16 mouse cellular contexts compared by ENCODE assay signal in the genomic region with DNA sequence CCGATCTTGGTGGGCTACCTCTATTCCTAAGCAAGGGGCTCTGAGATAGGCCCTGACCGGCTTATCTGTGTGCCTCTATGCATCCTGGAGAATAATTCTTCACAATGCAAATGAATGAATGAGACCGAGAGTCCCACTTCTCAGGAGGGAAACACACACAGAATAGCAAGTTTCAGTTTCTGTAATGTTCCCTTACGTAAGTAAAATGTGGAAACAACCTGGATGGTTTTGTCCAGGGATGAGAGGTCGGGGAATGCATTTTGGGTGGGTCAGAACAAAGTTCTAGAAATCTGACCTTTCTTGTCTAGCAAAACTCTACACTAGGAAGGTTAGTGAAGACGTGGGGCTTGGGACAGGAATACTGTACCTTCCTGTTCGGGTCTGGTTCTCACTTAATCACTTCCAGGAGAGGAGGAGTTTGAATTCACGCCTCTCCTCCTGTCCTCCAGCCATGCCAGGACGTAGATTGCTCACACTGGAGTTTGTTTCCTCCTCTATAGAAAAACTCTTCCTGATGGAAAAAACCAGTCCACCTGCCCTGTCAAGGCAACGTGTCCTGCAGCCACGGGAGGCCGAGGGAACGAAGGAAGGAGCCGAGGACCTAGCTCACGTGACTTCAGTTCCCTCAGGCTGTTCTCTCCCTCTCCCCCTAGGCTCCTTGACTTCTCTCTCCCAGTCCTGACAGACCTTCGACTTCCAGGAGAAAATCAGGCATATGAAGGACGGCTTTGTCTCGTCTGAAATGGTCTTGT. TPM values are rescaled to one million over a fixed set of nuclear protein-coding genes. Genes with fewer than 3 reads are reported as not detected.
DNase-seq lines count a peak whose midpoint lies in the region; ATAC-seq and TF ChIP-seq lines count a peak whose summit lies in the region.
"Had no signal": no experiment of that assay in that cellular context is flagged by ENCODE, and none has a peak within 500 bp of the region (broad histone marks: within the 10 kb centered on the region; RNA-seq: fewer than 3 reads in every experiment).

No protein-coding gene starts in this region.

- no peak overlapping the region for H3K4me3 ChIP-seq in heart, embryonic 13.5 days
- no peak overlapping the region for H3K4me3 ChIP-seq in lung, adult 2 months (replicated peaks; ENCODE audit: extremely low read depth, low read depth, low read length)
- no peak overlapping the region for H3K4me3 ChIP-seq in myocyte
- H3K4me3 ChIP-seq in neural tube, embryonic 15.5 days (replicated peaks): no peak overlapping the region
- H3K4me3 ChIP-seq: forebrain, embryonic 12.5 days; layer of hippocampus, adult 2 months; lung, embryonic 15.5 days; midbrain, embryonic 12.5 days had no signal

- H3ac ChIP-seq in myocyte (ENCODE audit: control insufficient read depth, insufficient read length): no peak overlapping the region

- peaks cover 60% of the 10 kb centered on the region for H3K36me3 ChIP-seq in heart, embryonic 13.5 days
- H3K36me3 ChIP-seq in myocyte (ENCODE audit: control insufficient read depth, insufficient read depth): peaks cover 21% of the 10 kb centered on the region
- H3K36me3 ChIP-seq in neural tube, embryonic 15.5 days: peaks cover 36% of the 10 kb centered on the region

- peak; percentile 38; the same call in 1 of the 2 replicates for TF ChIP-seq POLR2A in lung, adult 2 months (IDR thresholded peaks at IDR 0.05; ENCODE audit: borderline replicate concordance, extremely low read depth, low read depth, low read length)
- no peak for TF ChIP-seq POLR2A in myocyte (IDR thresholded peaks at IDR 0.05; ENCODE audit: insufficient read length, low read depth)

- no peak overlapping the region for H3K4me2 ChIP-seq in heart, embryonic 13.5 days
- no peak overlapping the region for H3K4me2 ChIP-seq in myocyte (ENCODE audit: low read depth)
- no peak overlapping the region for H3K4me2 ChIP-seq in neural tube, embryonic 15.5 days
- H3K4me2 ChIP-seq: forebrain, embryonic 12.5 days; hindbrain, embryonic 14.5 days; lung, embryonic 15.5 days; midbrain, embryonic 12.5 days had no signal

- H3K79me2 ChIP-seq in myocyte (ENCODE audit: control insufficient read depth, insufficient read depth): no peaks in the 10 kb centered on the region

- peaks cover 25% of the 10 kb centered on the region for H3K4me1 ChIP-seq in heart, embryonic 13.5 days
- peaks cover 9% of the 10 kb centered on the region for H3K4me1 ChIP-seq in lung, adult 2 months (ENCODE audit: control insufficient read depth, insufficient read depth, low read length)
- peaks cover 27% of the 10 kb centered on the region for H3K4me1 ChIP-seq in neural tube, embryonic 15.5 days

- H3K27me3 ChIP-seq in heart, embryonic 13.5 days (replicated peaks): no peaks in the 10 kb centered on the region
- no peaks in the 10 kb centered on the region for H3K27me3 ChIP-seq in myocyte (ENCODE audit: control insufficient read depth, insufficient read depth, insufficient read length)
- no peaks in the 10 kb centered on the region for H3K27me3 ChIP-seq in neural tube, embryonic 15.5 days (replicated peaks)
- H3K27me3 ChIP-seq: forebrain, embryonic 12.5 days; lung, embryonic 15.5 days; midbrain, embryonic 12.5 days had no signal

- no peak for TF ChIP-seq CTCF in lung, adult 2 months (IDR thresholded peaks at IDR 0.05; ENCODE audit: insufficient read depth, low read length)

- WGBS in heart, embryonic 13.5 days: 61% methylated on average over 18 of the region's 18 CpGs
- 45% methylated on average over 18 of the region's 18 CpGs for WGBS in lung, adult 2 months
- 90% methylated on average over 18 of the region's 18 CpGs for WGBS in neural tube, embryonic 15.5 days

- intact Hi-C loops in heart, postnatal 14 days (cut with DNase I): no loop called here
- intact Hi-C loops in left cerebral cortex, postnatal 36 days (cut with DNase I): no loop called here

- no peak overlapping the region for H3K9ac ChIP-seq in heart, embryonic 13.5 days
- no peak overlapping the region for H3K9ac ChIP-seq in neural tube, embryonic 15.5 days (replicated peaks)
- H3K9ac ChIP-seq: forebrain, embryonic 12.5 days; hindbrain, embryonic 14.5 days; lung, embryonic 15.5 days; midbrain, embryonic 12.5 days had no signal

- no peak for ATAC-seq in heart, embryonic 13.5 days (ENCODE audit: extremely low read depth, insufficient number of reproducible peaks, low FRiP score, low TSS enrichment)
- ATAC-seq in neural tube, embryonic 15.5 days (ENCODE audit: low FRiP score): no peak

- H3K9me3 ChIP-seq in heart, embryonic 13.5 days: no peaks in the 10 kb centered on the region
- no peaks in the 10 kb centered on the region for H3K9me3 ChIP-seq in neural tube, embryonic 15.5 days (replicated peaks)
- H3K9me3 ChIP-seq: forebrain, embryonic 12.5 days; lung, embryonic 15.5 days; midbrain, embryonic 12.5 days had no signal

- 0 out of 2 replicates have a peak overlapping the region, but pooled peaks have one; percentile 24 for H3K27ac ChIP-seq in heart, embryonic 13.5 days (replicated peaks)
- H3K27ac ChIP-seq in neural tube, embryonic 15.5 days (replicated peaks): no peak overlapping the region
- H3K27ac ChIP-seq: forebrain, embryonic 12.5 days; hindbrain, embryonic 14.5 days; layer of hippocampus, adult 2 months; lung, embryonic 15.5 days; midbrain, embryonic 12.5 days had no signal

- no peak for DNase-seq in heart, postnatal 14 days
- peak; percentile 23 for DNase-seq in lung, adult 2 months
- DNase-seq in lung, postnatal 10 days: no peak
- DNase-seq in induced T-regulatory cell, adult 2 months (ENCODE audit: low read depth): peak; percentile 76
- no peak for DNase-seq in left cerebral cortex, postnatal 36 days (ENCODE audit: low spot score in 2 of 2)
- DNase-seq: cerebellum, postnatal 14 days; gastrocnemius, postnatal 36 days; spleen, adult 18-20 months had no signal

TF ChIP-seq in myocyte, 11 proteins besides CTCF, POLR2A, EP300 and RAD21:
- TF ChIP-seq POLR2AphosphoS2 (IDR thresholded peaks at IDR 0.05; ENCODE audit: insufficient read length, low read depth) (peak; percentile 43), MAX (IDR thresholded peaks at IDR 0.05; ENCODE audit: low read depth) (no peak), USF1 (IDR thresholded peaks at IDR 0.05; ENCODE audit: low read depth) (no peak), SRF (IDR thresholded peaks at IDR 0.05; ENCODE audit: control insufficient read depth, insufficient read length, low read depth) (no peak), E2F4 (IDR thresholded peaks at IDR 0.05; ENCODE audit: insufficient read depth) (no peak)

RNA-seq across cellular contexts. Expression of a gene that starts 5.3 kb away (rescaled TPM):
- polyA plus RNA-seq in heart, embryonic 13.5 days (2015; fragmentation: Nextera tagmentation; extraction: Ambion mirVana): 47.0 and 56.0 TPM in 2 replicates
- 10 to 100 TPM; 69.4 to 81.5 TPM for total RNA-seq in heart, postnatal 14 days (2021)
- 282 and 367 TPM in 2 replicates for polyA plus RNA-seq in lung, adult 2 months (2012; rRNA removed)
- polyA plus RNA-seq in myocyte (2012; fragmentation: generic; extraction: Trizol): 18.0 TPM
- polyA plus RNA-seq in neural tube, embryonic 15.5 days (2015; fragmentation: Nextera tagmentation; extraction: Ambion mirVana): 60.2 and 92.7 TPM in 2 replicates
- 10 to 100 TPM; 27.5 to 33.9 TPM for total RNA-seq in left cerebral cortex, postnatal 36 days (2021)

Comparison
In these comparisons a context has a peak if more than half of its experiments do, and no peak if none do; other contexts are left out.
1. DNase-seq: peak in lung, adult 2 months (single experiment) and induced T-regulatory cell, adult 2 months (single experiment); none in heart, postnatal 14 days (0 of 2), lung, postnatal 10 days (single experiment) and left cerebral cortex, postnatal 36 days (0 of 2).